Mouse (Mus musculus) retina, adult 2 months (tissue): ENCODE results near the gene Agps.

Experiments used
- DNase-seq: peaks from one replicate; pipeline ENCODE4 v3.0.0-alpha.2; 2012; ENCODE audit warnings: low read depth, low spot score

Agps gene

GRCm38 (mm10) chr2:75828931-75829610 lies 2.9 kb upstream of the Agps start:
- no peak for DNase-seq

DNA sequence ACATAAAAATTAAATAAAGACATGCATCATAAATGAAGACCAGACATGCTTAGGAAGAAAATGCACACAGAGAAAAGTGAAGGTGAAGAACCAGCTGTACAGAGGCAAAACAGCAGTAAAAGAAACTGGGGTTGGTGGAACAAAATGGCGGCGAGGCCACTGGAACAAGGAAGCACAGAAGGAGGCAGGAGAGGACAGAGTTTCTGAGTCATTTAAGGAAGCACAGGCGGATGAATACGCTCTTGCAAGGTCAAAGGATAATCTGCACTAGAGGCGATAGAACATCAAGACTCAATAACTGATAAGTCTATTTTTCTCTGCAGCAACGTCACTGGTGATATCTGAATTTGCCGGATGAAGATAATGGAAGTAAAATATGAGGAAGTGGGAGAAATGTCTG lies 1.7 kb upstream of the Agps start:
- no peak for DNase-seq

- no peak for DNase-seq
Measured at GRCm38 (mm10) chr2:75832781-75833180, 804 bp downstream of the Agps start.

DNA sequence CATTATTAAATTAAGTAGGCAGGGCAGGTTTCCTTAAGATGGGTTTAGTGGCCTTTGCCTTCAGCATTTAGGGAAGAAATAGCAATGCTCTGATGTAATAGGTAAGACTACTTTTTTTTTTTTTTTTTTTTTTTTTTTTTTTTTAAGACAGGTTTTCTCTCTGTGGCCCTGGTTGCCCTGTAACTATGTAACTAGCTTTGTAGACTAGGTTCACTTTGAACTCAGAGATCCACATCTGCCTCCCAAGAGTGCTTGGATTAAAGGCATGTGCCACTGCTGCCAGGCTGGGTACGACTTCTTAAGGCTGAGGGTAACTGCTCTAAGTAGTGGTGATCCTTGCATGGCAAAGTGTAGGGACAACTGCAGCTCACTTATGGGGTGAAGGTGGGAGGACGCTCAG lies 2.5 kb downstream of the Agps start:
- DNase-seq: no peak

DNA sequence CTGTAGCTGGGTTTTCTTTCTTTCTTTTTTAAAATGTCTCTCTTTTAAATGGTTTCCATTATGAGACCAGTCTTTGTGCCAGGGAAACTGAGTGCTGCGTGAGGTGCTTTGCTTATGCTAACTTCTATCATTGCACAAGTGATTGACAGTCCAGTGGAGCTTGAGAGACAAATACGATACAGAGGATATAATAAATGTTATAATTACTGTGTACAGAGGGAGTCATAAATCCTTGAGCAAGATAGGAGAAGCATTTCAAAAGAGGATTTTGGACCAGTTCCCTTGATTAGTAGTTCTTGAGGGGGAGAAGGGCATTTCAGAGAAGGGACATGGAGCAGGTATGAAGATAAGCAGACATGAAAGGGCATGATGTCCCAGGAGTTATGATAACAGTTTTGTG lies 10.3 kb downstream of the Agps start:
- DNase-seq: no peak

GRCm38 (mm10) chr2:75847708-75848107 lies 15.7 kb downstream of the Agps start:
- no peak for DNase-seq

- no peak for DNase-seq
Measured at GRCm38 (mm10) chr2:75852483-75852882, 20.5 kb downstream of the Agps start.

DNA sequence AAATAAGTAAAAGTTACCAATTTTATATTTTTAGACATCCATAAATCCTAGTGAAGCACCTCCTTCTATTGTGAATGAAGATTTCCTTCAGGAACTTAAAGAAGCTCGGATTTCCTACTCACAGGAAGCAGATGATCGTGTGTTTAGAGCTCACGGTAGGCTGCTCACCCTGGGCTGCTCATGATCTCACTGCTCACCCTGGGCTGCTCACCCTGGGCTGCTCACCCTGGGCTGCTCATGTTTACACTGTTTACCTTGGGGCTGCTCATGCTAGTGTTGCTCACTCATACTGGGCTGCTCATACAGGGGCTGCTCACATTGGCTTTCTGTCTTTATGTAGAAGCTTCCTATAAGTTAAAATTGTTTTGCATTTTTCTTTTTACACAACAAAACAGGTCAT lies 22.2 kb downstream of the Agps start:
- no peak for DNase-seq

DNA sequence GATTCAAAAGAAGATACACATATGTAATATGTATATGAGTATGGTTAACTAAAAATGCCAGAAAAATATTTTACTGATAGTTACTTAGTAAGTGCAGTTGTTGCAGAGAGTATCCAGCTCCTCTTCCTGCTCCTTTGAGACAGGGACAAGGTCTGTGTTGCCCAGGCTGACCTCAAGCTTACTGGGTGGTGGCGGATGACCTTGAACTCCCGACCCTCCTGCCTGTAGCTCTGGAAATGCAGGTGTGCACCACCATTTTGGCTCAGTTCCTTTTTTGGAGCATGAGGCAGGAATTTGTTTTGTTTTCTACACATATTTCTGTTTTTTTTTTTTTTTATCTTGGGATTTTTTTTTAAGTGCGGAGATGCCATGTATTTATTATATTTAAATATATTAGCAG lies 29.1 kb downstream of the Agps start:
- no peak for DNase-seq

GRCm38 (mm10) chr2:75869604-75870003 lies 37.6 kb downstream of the Agps start:
- DNase-seq: no peak

- DNase-seq: no peak
Measured at GRCm38 (mm10) chr2:75874008-75874559, 42.1 kb downstream of the Agps start.

GRCm38 (mm10) chr2:75879791-75880190 lies 47.8 kb downstream of the Agps start:
- DNase-seq: peak; percentile 3

GRCm38 (mm10) chr2:75883543-75883942 lies 51.6 kb downstream of the Agps start:
- peak; percentile 32 for DNase-seq

- DNase-seq: no peak
Measured at GRCm38 (mm10) chr2:75891981-75892380, 60.0 kb downstream of the Agps start.

GRCm38 (mm10) chr2:75895711-75896110 lies 63.7 kb downstream of the Agps start:
- no peak for DNase-seq

GRCm38 (mm10) chr2:75900281-75900680 lies 68.3 kb downstream of the Agps start:
- no peak for DNase-seq

DNA sequence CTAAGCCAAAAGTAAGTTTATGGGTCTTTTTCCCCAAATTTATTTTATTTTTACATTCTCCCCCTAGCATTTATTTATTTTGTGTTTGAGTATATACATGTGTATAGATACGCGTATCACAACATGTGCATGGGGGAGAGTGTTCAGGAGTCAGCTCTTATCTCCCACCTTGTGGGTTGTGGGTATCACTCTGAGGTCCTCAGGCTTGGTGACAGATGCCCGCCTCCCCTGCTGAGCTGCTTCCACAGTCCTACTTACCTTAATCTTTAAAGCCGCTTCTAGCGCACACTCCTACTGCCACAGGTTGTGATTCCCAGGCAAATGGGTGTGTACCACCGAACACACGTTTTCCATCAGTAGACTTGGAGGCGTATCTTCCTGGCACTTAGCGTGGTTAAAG lies 69.9 kb downstream of the Agps start:
- peak; percentile 30 for DNase-seq

- no peak for DNase-seq
Measured at GRCm38 (mm10) chr2:75907142-75907541, 75.2 kb downstream of the Agps start.

- DNase-seq: no peak
Measured at GRCm38 (mm10) chr2:75915040-75915439, 83.1 kb downstream of the Agps start.

DNA sequence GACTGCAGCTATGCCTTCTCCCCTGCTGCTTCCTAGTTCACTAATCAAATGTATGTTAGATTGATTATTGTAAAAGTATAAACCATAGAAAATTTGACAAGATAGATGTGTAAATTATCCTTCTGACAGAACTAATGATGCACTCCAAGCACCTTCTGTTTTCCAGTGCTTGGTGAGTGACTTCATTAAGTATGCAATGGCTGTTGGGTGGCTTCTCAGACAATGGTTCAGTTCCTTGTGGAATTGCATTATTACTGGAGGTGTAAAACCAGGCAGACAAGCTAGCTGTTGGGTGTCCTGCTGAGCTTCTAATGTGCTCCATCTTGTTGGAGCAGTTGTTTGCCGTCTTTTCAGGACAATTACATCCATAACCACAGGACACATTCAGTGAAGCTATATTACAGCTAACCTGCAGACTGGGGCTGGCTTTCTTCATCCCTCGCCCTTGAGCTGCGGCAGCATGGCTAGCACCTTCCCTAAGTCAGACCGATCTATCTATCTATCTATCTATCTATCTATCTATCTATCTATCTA lies 91.9 kb downstream of the Agps start:
- no peak for DNase-seq

DNA sequence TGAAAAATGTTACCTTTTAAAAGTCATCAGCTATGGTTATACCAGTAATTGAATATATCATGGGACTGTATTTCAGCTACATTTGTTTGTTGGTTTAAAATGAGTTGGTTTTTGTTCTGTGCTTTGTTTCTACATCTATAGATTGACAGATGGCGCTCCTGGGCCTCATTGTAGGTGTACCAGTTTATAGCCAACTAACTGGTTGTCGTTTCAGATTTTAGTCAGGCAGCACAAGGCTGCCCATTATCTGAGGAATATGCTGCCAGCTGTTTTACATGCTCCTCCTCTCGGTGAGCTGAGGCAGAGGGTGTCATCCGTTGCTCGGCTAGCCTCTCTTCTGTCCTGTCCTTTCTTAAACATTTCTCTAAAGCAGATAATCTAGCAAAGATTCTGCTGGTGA lies 94.1 kb downstream of the Agps start:
- no peak for DNase-seq

GRCm38 (mm10) chr2:75928011-75928410 lies 96.0 kb downstream of the Agps start:
- DNase-seq: no peak

DNA sequence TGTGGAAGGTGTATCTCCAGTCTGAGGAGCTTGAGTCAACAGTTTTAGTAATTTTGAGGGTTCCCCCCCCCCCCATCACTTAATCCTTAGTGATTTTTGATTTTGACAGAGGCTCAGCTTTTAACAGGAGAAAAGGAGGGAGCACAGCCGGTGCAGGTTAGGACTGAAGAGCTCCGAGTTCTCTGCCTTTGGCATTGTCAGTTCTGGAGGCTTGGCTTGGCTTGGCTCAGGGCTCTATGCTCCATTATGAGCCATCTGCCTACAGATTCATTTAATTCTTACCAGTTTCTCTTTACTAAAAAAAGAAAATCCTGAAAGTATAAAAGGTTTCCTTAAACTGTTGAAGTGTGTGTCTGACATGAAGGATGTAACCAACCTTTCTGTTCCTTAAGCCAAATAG lies 97.2 kb downstream of the Agps start:
- no peak for DNase-seq
